Mouse (Mus musculus) heart, postnatal 0 days (tissue): ENCODE measurements around the gene Fam198b.

Experiments used
- CTCF ChIP-seq: IDR thresholded peaks from 2 replicates; pipeline ENCODE4 v1.5.1; 2016; ENCODE audit warnings: antibody characterized with exemption, control low read depth, low read depth
- EP300 ChIP-seq: IDR thresholded peaks from 2 replicates; pipeline ENCODE4 v1.6.1; 2016; ENCODE audit warnings: antibody characterized with exemption, low read depth

- TF ChIP-seq CTCF (no peak), EP300 (no peak)
Measured at GRCm38 (mm10) chr3:79857780-79858179, 26.6 kb upstream of the Fam198b start.
